ENCODE assay signal across 9 mouse cellular contexts in genomic region chr1:157231016-157231415, GRCm38 (mm10).
A peak's percentile ranks its signal among the peaks of the same experiment; 100 is the strongest.
DNase-seq lines count a peak whose midpoint lies in the region; ATAC-seq lines count a peak whose summit lies in the region.
"Had no signal": no experiment of that assay in that cellular context is flagged by ENCODE, and none has a peak within 500 bp of the region (broad histone marks: within the 10 kb centered on the region; RNA-seq: fewer than 3 reads in every experiment).

No protein-coding gene starts in this region.

- peaks cover 5% of the 10 kb centered on the region; the same call in 1 of the 2 replicates for H3K4me1 ChIP-seq in heart, embryonic 12.5 days (replicated peaks)
- peaks cover 10% of the 10 kb centered on the region for H3K4me1 ChIP-seq in forebrain, embryonic 15.5 days
- peaks cover 9% of the 10 kb centered on the region for H3K4me1 ChIP-seq in midbrain, embryonic 12.5 days
- H3K4me1 ChIP-seq in liver, embryonic 12.5 days, result no peaks in the 10 kb centered on the region

- no peak overlapping the region for H3K9ac ChIP-seq in heart, embryonic 12.5 days
- H3K9ac ChIP-seq in forebrain, embryonic 15.5 days (replicated peaks), result peak overlapping the region; percentile 36; the same call in 1 of the 2 replicates
- H3K9ac ChIP-seq in midbrain, embryonic 12.5 days (replicated peaks), result no peak overlapping the region
- no peak overlapping the region for H3K9ac ChIP-seq in liver, embryonic 12.5 days

- 0 out of 2 replicates have a peak overlapping the region, but pooled peaks have one; percentile 2 for H3K4me3 ChIP-seq in heart, embryonic 12.5 days
- no peak overlapping the region for H3K4me3 ChIP-seq in forebrain, embryonic 15.5 days
- H3K4me3 ChIP-seq in midbrain, embryonic 12.5 days, result no peak overlapping the region
- H3K4me3 ChIP-seq in liver, embryonic 12.5 days, result no peak overlapping the region
- H3K4me3 ChIP-seq: myocyte had no signal

- H3K9me3 ChIP-seq in heart, embryonic 12.5 days (replicated peaks), result no peaks in the 10 kb centered on the region
- no peaks in the 10 kb centered on the region for H3K9me3 ChIP-seq in forebrain, embryonic 15.5 days
- no peaks in the 10 kb centered on the region for H3K9me3 ChIP-seq in midbrain, embryonic 12.5 days
- H3K9me3 ChIP-seq in liver, embryonic 12.5 days (replicated peaks), result no peaks in the 10 kb centered on the region

- no peaks in the 10 kb centered on the region for H3K36me3 ChIP-seq in heart, embryonic 12.5 days
- no peaks in the 10 kb centered on the region for H3K36me3 ChIP-seq in forebrain, embryonic 15.5 days
- H3K36me3 ChIP-seq in midbrain, embryonic 12.5 days, result no peaks in the 10 kb centered on the region
- H3K36me3 ChIP-seq in liver, embryonic 12.5 days, result no peaks in the 10 kb centered on the region

- ATAC-seq in heart, embryonic 12.5 days (ENCODE audit: insufficient number of reproducible peaks, low FRiP score), result no peak
- ATAC-seq in forebrain, embryonic 15.5 days (replicated peaks), result no peak
- ATAC-seq in midbrain, embryonic 12.5 days (ENCODE audit: low FRiP score, low read depth), result no peak
- no peak for ATAC-seq in liver, embryonic 12.5 days

- no peak for DNase-seq in heart, adult 18-20 months
- DNase-seq in Muller cell, postnatal 12 days (ENCODE audit: inconsistent ontology term), result peak; percentile 42
- DNase-seq in adrenal gland, postnatal 10 days, result no peak
- DNase-seq in urinary bladder, adult 18-20 months (ENCODE audit: low spot score in 2 of 2), result no peak

- no peaks in the 10 kb centered on the region for H3K27me3 ChIP-seq in heart, embryonic 12.5 days (replicated peaks)
- H3K27me3 ChIP-seq in forebrain, embryonic 15.5 days, result no peaks in the 10 kb centered on the region
- H3K27me3 ChIP-seq in midbrain, embryonic 12.5 days, result no peaks in the 10 kb centered on the region
- H3K27me3 ChIP-seq in liver, embryonic 12.5 days (replicated peaks), result no peaks in the 10 kb centered on the region

- 20% methylated on average over 8 of the region's 8 CpGs for WGBS in heart, embryonic 12.5 days
- 12% methylated on average over 8 of the region's 8 CpGs for WGBS in forebrain, embryonic 15.5 days
- WGBS in midbrain, embryonic 12.5 days, result 12% methylated on average over 8 of the region's 8 CpGs
- 48% methylated on average over 8 of the region's 8 CpGs for WGBS in liver, embryonic 12.5 days (ENCODE audit: insufficient replicate concordance)

- no peak overlapping the region for H3K27ac ChIP-seq in heart, embryonic 12.5 days (ENCODE audit: poor library complexity, severe bottlenecking)
- H3K27ac ChIP-seq in forebrain, embryonic 15.5 days (replicated peaks), result 0 out of 2 replicates have a peak overlapping the region, but pooled peaks have one; percentile 7
- H3K27ac ChIP-seq in midbrain, embryonic 12.5 days (replicated peaks), result peak overlapping the region; percentile 5; the same call in 1 of the 2 replicates
- H3K27ac ChIP-seq in liver, embryonic 12.5 days, result no peak overlapping the region

- H3K4me2 ChIP-seq in heart, embryonic 12.5 days, result peak overlapping the region; percentile 53
- peak overlapping the region; percentile 31 for H3K4me2 ChIP-seq in forebrain, embryonic 15.5 days (replicated peaks)
- H3K4me2 ChIP-seq in midbrain, embryonic 12.5 days (replicated peaks), result peak overlapping the region; percentile 31
- H3K4me2 ChIP-seq in liver, embryonic 12.5 days, result no peak overlapping the region

Comparison
In these comparisons a context has a peak if more than half of its experiments do, and no peak if none do; other contexts are left out.
1. H3K27ac ChIP-seq: peak in forebrain, embryonic 15.5 days (single experiment) and midbrain, embryonic 12.5 days (single experiment); none in heart, embryonic 12.5 days (single experiment) and liver, embryonic 12.5 days (single experiment).